Mouse (Mus musculus): ENCODE measurements around the gene Ncoa1. TPM values are rescaled to one million over a fixed set of nuclear protein-coding genes. Genes with fewer than 3 reads are reported as not detected.

The Ncoa1 gene
- polyA plus RNA-seq, 1 experiment = 21.9 TPM

DNA sequence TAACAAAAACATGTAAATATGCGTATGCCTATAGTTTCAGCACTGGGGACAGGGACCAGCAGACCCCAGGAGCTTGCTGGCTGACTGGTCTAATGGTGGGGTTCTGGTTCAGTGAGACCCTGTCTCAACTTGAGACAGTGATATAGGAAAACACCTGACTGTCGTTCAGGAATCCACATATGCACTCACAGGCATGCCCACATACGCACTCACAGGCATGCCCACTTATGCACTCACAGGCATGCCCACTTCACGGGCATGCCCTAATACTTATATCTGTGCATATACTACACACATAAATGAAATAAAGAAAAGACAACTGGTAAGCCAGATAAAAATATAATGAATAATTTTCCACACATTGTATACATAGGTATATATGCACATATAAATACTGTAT is 3.3 kb upstream of the Ncoa1 start:
- TF ChIP-seq CTCF (IDR thresholded peaks at IDR 0.05; ENCODE audit: low read depth, low read length) (no peak), POLR2A (IDR thresholded peaks at IDR 0.05; ENCODE audit: insufficient read depth, low read length) (no peak), EP300 (IDR thresholded peaks at IDR 0.05; ENCODE audit: insufficient read depth, low read depth, low read length) (no peak)
- no peak overlapping the region for H3K4me3 ChIP-seq (ENCODE audit: low read depth, low read length)
- no peaks in the 10 kb centered on the region for H3K36me3 ChIP-seq (ENCODE audit: control insufficient read depth, insufficient read depth, low read length, poor library complexity, severe bottlenecking)
- no peaks in the 10 kb centered on the region for H3K4me1 ChIP-seq (ENCODE audit: control insufficient read depth, insufficient read depth, low read length)
- no peaks in the 10 kb centered on the region for H3K27me3 ChIP-seq (ENCODE audit: control insufficient read depth, insufficient read depth, low read length, poor library complexity, severe bottlenecking)
- H3K9me3 ChIP-seq (replicated peaks; ENCODE audit: control insufficient read depth, insufficient read depth, low read length, poor library complexity, severe bottlenecking) = no peaks in the 10 kb centered on the region
- no peak overlapping the region for H3K27ac ChIP-seq (ENCODE audit: insufficient read depth, low read length)
- H3K9ac ChIP-seq (ENCODE audit: low read depth, poor library complexity, severe bottlenecking) = no peak overlapping the region

DNA sequence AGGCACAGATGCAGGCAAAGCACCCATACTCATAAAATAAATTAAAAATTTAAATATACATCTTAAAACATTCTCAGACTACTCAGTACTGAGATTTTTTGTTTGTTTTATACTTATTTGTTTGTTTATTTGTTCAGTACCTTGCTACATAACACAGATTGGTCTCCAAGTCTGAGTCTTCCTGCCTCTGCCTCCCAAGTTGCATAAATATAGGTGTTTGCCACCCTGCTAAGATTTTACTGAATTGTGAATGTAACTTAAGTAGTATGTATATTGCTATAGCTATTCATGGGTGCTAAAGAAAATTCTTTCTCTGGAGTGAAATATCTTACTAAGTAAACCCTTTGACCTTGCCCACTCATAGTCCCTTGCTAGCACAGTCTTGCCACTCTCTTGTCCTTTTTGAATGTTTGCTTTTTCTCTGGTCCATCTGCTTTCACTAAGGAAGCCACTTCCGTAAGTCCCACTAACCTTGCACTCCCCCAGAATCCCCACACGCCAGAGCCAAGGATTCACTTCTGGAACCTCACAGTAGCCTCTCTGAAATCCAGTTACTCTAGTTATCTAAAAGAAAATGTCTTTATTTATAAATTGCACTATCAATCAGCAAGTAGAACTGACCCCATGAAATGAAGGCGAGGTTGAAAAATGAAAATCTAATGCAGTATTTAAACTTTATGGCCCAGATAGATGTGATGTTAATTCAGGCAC is 2.3 kb upstream of the Ncoa1 start:
- Histone ChIP-seq H3K27ac (ENCODE audit: insufficient read depth, low read length) (no peak overlapping the region), H3K9ac (ENCODE audit: low read depth, poor library complexity, severe bottlenecking) (no peak overlapping the region), H3K27me3 (ENCODE audit: control insufficient read depth, insufficient read depth, low read length, poor library complexity, severe bottlenecking) (peaks cover 2% of the 10 kb centered on the region; the same call in 1 of the 2 replicates), H3K4me1 (ENCODE audit: control insufficient read depth, insufficient read depth, low read length) (no peaks in the 10 kb centered on the region), H3K4me3 (ENCODE audit: low read depth, low read length) (no peak overlapping the region), H3K9me3 (replicated peaks; ENCODE audit: control insufficient read depth, insufficient read depth, low read length, poor library complexity, severe bottlenecking) (no peaks in the 10 kb centered on the region), H3K36me3 (ENCODE audit: control insufficient read depth, insufficient read depth, low read length, poor library complexity, severe bottlenecking) (no peaks in the 10 kb centered on the region)
- no peak for TF ChIP-seq CTCF (IDR thresholded peaks at IDR 0.05; ENCODE audit: low read depth, low read length)
- no peak for TF ChIP-seq EP300 (IDR thresholded peaks at IDR 0.05; ENCODE audit: insufficient read depth, low read depth, low read length)
- TF ChIP-seq POLR2A (IDR thresholded peaks at IDR 0.05; ENCODE audit: insufficient read depth, low read length) = no peak

DNA sequence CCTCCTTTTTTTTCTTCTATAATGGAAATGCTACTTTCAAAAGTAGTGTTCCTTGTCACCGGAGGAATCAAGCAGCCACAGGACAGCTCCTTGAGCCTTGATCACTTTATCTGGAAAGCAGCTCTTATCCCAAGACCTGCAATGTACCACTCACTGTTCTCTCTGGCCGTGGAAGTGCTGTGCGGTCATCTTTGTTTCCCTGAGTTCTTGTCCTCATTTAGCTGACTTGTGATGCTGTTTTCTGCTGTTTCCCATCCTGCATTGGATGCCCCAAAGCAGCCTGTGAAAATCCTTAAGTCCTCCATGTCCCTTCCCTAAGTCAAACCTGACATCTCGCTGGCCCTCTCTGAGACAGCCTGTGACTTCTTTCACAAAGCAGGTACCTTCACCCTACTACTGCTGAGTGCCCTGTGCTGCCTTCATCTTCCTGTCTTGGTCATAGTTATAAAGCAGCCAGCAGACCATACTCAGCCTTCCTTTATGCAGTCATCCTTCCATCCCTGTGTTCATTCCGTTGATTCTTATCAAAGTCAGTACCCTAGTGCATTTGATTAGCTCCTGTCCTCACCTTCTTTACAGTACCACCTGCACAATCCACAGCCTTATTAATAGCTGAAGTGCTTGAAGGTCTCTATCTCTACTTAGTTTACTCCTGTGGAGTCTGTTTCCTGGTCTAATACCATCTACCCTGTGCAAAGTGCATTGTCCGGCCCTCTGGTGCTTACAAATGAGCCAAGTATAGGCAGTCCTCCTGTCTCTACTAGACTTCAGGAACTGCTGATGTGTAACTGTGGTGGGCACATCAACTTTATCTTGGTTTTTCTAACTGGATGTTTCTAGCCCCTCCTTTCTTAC is 1.2 kb upstream of the Ncoa1 start:
- Histone ChIP-seq H3K27ac (ENCODE audit: insufficient read depth, low read length) (no peak overlapping the region), H3K9me3 (replicated peaks; ENCODE audit: control insufficient read depth, insufficient read depth, low read length, poor library complexity, severe bottlenecking) (no peaks in the 10 kb centered on the region)

DNA sequence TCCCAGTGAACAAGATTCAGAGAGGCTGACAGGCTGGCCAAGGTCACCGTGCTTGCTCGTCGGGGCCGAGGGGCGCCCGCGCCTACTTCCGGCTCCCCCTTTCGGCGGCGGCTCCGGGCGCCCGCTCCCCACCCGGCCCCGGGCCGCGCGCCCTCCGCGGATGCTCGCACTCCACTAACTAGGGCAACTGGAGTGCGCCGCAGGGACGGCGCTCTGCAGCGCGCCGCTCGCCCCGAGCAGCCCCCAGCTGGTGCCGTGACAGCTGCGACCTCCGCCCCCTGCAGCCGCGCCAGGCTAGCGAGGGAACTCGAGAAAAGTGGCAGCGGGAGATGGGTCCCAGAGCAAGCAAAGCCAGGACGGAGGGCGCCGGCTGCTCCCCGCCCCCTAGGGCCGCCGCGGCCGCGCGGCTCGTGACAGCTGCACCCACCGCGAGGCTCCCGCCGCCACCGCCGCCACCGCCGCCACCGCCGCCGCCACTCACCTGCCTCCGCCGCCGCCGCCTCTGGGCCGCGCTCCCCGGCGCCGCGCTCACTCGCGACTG is 621 bp downstream of the Ncoa1 start:
- H3K36me3 ChIP-seq (ENCODE audit: control insufficient read depth, insufficient read depth, low read length, poor library complexity, severe bottlenecking) = no peaks in the 10 kb centered on the region
- peaks cover 2% of the 10 kb centered on the region; the same call in 1 of the 2 replicates for H3K27me3 ChIP-seq (ENCODE audit: control insufficient read depth, insufficient read depth, low read length, poor library complexity, severe bottlenecking)
- peak overlapping the region; percentile 72 for H3K4me3 ChIP-seq (ENCODE audit: low read depth, low read length)
- peak overlapping the region; percentile 81 for H3K9ac ChIP-seq (ENCODE audit: low read depth, poor library complexity, severe bottlenecking)
- no peaks in the 10 kb centered on the region for H3K4me1 ChIP-seq (ENCODE audit: control insufficient read depth, insufficient read depth, low read length)
- TF ChIP-seq EP300 (IDR thresholded peaks at IDR 0.05; ENCODE audit: insufficient read depth, low read depth, low read length) (no peak), POLR2A (IDR thresholded peaks at IDR 0.05; ENCODE audit: insufficient read depth, low read length) (no peak), CTCF (IDR thresholded peaks at IDR 0.05; ENCODE audit: low read depth, low read length) (no peak)
- H3K27ac ChIP-seq (ENCODE audit: insufficient read depth, low read length) = no peak overlapping the region
- H3K9me3 ChIP-seq (replicated peaks; ENCODE audit: control insufficient read depth, insufficient read depth, low read length, poor library complexity, severe bottlenecking) = no peaks in the 10 kb centered on the region

More for the DNA sequence above, 1.2 kb upstream of the Ncoa1 start:
- peaks cover 2% of the 10 kb centered on the region; the same call in 1 of the 2 replicates for H3K27me3 ChIP-seq (ENCODE audit: control insufficient read depth, insufficient read depth, low read length, poor library complexity, severe bottlenecking)
- H3K4me3 ChIP-seq (ENCODE audit: low read depth, low read length) = no peak overlapping the region
- H3K36me3 ChIP-seq (ENCODE audit: control insufficient read depth, insufficient read depth, low read length, poor library complexity, severe bottlenecking) = no peaks in the 10 kb centered on the region
- no peak for TF ChIP-seq EP300 (IDR thresholded peaks at IDR 0.05; ENCODE audit: insufficient read depth, low read depth, low read length)
- no peak for TF ChIP-seq POLR2A (IDR thresholded peaks at IDR 0.05; ENCODE audit: insufficient read depth, low read length)
- no peak for TF ChIP-seq CTCF (IDR thresholded peaks at IDR 0.05; ENCODE audit: low read depth, low read length)
- no peaks in the 10 kb centered on the region for H3K4me1 ChIP-seq (ENCODE audit: control insufficient read depth, insufficient read depth, low read length)
- H3K9ac ChIP-seq (ENCODE audit: low read depth, poor library complexity, severe bottlenecking) = no peak overlapping the region

DNA sequence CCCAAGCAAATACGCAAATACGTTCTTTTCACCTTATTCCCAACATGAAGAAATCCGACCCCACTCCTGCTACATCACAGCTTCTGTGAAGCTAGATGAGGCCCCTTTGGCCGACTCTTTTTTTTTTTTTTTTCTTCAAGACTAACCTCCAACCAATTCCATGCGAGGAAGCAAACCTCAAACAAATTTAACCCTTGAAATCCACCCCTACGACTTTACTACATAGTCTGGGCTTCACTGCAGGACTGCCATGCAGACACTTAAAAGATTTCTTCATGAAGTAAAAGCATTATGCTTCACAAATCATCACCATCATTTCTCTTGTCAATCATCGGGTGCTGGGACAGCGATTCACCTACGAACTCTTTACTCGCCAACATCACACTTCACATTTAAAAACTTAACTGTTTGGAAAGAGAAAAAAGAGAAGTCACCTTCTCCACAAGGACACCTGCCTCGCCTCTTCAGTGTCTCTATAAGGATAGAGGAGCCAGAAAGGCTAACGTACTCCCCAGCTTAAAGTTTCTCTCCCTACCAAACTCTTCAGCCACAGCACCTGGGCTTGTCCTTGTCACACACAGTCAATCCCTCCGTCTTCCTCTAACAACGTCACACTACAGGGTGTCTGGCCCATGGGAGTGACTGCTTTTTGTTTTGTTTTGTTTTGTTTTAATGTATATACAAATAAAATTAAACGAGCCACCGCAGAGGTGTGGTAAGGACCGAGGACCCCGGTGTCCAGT is 1.6 kb downstream of the Ncoa1 start:
- no peak overlapping the region for H3K27ac ChIP-seq (ENCODE audit: insufficient read depth, low read length)
- TF ChIP-seq POLR2A (IDR thresholded peaks at IDR 0.05; ENCODE audit: insufficient read depth, low read length) (no peak), EP300 (IDR thresholded peaks at IDR 0.05; ENCODE audit: insufficient read depth, low read depth, low read length) (no peak), CTCF (IDR thresholded peaks at IDR 0.05; ENCODE audit: low read depth, low read length) (no peak)
- H3K36me3 ChIP-seq (ENCODE audit: control insufficient read depth, insufficient read depth, low read length, poor library complexity, severe bottlenecking) = no peaks in the 10 kb centered on the region
- no peaks in the 10 kb centered on the region for H3K4me1 ChIP-seq (ENCODE audit: control insufficient read depth, insufficient read depth, low read length)
- H3K4me3 ChIP-seq (ENCODE audit: low read depth, low read length) = peak overlapping the region; percentile 72
- no peaks in the 10 kb centered on the region for H3K9me3 ChIP-seq (replicated peaks; ENCODE audit: control insufficient read depth, insufficient read depth, low read length, poor library complexity, severe bottlenecking)
- H3K27me3 ChIP-seq (ENCODE audit: control insufficient read depth, insufficient read depth, low read length, poor library complexity, severe bottlenecking) = peaks cover 2% of the 10 kb centered on the region; the same call in 1 of the 2 replicates
- peak overlapping the region; percentile 81; the same call in 1 of the 2 replicates for H3K9ac ChIP-seq (ENCODE audit: low read depth, poor library complexity, severe bottlenecking)
